Mouse (Mus musculus): ENCODE data around the gene Dph3. TPM values are rescaled to one million over a fixed set of nuclear protein-coding genes. Genes with fewer than 3 reads are reported as not detected.
"Not testable (repeated sequence)": the region's sequence is repeated elsewhere in the genome, so short reads cannot be mapped to it uniquely, and the experiment has no call there.

Dph3 gene
- 43.6 and 48.6 TPM in 2 replicates for polyA plus RNA-seq (2012; rRNA removed)

- TF ChIP-seq CTCF (IDR thresholded peaks at IDR 0.05; ENCODE audit: borderline replicate concordance, extremely low read depth, insufficient read depth, insufficient read length) (peak; percentile 52; the same call in 1 of the 2 replicates), POLR2A (IDR thresholded peaks at IDR 0.05; ENCODE audit: borderline replicate concordance, extremely low read depth, insufficient read depth, insufficient read length, poor library complexity, severe bottlenecking) (peak; percentile 1; the same call in 1 of the 2 replicates)
Measured at GRCm38 (mm10) chr14:32085486-32086201, at the start of gene Dph3. Gene Dph3, minus strand, starts transcription at chr14:32085729.

DNA sequence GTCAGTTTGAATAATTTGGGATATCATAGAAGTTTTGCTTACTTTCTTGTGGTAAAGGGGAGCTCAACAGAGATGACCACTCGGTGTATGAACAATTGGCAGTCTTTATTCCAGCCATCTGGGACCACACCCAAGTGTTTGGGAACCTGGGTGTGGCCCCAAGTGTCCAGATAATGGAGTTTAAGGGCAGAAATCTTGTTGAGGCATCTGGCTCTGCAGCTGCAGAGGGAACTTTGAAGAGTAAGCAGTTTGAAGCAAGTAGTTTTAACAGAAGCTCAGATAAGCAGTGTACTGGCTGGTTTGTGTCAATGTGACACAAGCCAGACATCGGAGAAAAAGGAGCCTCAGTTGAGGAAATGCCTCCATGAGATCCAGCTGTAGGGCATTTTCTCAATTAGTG, 48.8 kb upstream of the Dph3 start:
- no peak for TF ChIP-seq CTCF (IDR thresholded peaks at IDR 0.05; ENCODE audit: borderline replicate concordance, extremely low read depth, insufficient read depth, insufficient read length)
- TF ChIP-seq POLR2A (IDR thresholded peaks at IDR 0.05; ENCODE audit: borderline replicate concordance, extremely low read depth, insufficient read depth, insufficient read length, poor library complexity, severe bottlenecking) = no peak
- DNase-seq (ENCODE audit: low read depth) = no peak

More at GRCm38 (mm10) chr14:32085486-32086201, at the start of gene Dph3:
- peak; percentile 99 for DNase-seq (ENCODE audit: low read depth)

GRCm38 (mm10) chr14:32131836-32132235, 46.3 kb upstream of the Dph3 start:
- DNase-seq (ENCODE audit: low read depth) = no peak
- TF ChIP-seq CTCF (IDR thresholded peaks at IDR 0.05; ENCODE audit: borderline replicate concordance, extremely low read depth, insufficient read depth, insufficient read length) (no peak), POLR2A (IDR thresholded peaks at IDR 0.05; ENCODE audit: borderline replicate concordance, extremely low read depth, insufficient read depth, insufficient read length, poor library complexity, severe bottlenecking) (no peak)

DNA sequence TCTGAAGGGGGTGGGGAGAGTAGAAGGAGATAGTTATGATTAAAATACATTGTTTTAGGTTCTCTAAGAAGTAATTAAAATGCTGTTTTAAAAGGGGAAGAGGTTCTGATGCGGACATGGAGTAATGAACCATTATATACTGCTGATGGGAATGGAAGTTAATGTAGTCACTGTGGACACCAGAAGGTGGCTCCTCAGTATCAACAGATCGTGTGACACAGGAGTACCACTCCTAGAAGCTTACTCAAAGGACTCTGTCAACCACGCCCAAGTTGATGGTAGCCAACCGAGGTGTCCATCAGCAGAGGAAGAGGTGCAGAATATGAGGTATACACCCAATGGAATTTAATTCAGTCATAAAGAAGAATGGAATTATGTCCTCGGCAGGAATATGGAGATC, 42.9 kb upstream of the Dph3 start:
- no peak for TF ChIP-seq POLR2A (IDR thresholded peaks at IDR 0.05; ENCODE audit: borderline replicate concordance, extremely low read depth, insufficient read depth, insufficient read length, poor library complexity, severe bottlenecking)
- no peak for TF ChIP-seq CTCF (IDR thresholded peaks at IDR 0.05; ENCODE audit: borderline replicate concordance, extremely low read depth, insufficient read depth, insufficient read length)

GRCm38 (mm10) chr14:32125256-32125655, 39.7 kb upstream of the Dph3 start:
- DNase-seq (ENCODE audit: low read depth) = not testable (repeated sequence)

More for the DNA sequence above, 42.9 kb upstream of the Dph3 start:
- DNase-seq (ENCODE audit: low read depth) = no peak

DNA sequence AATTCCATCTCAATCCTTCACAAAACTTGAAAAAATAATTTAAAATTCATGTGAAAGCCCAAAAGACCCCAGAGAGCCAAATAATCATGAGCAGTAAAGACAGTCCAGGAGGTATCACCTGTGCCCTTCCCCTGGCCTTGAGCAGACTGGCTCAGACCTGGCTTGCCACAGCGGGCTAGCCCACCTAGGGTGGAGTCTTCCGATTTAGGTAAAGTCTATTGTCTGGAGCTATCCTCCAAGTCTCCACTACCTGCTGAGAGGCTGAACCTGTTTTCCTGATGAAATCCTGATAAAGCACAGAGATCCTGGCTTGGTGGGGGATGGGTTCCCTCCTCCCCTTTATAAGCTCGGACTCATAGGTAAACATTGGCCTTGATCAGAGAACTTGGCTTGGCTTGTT, 38.7 kb upstream of the Dph3 start:
- no peak for TF ChIP-seq POLR2A (IDR thresholded peaks at IDR 0.05; ENCODE audit: borderline replicate concordance, extremely low read depth, insufficient read depth, insufficient read length, poor library complexity, severe bottlenecking)
- no peak for TF ChIP-seq CTCF (IDR thresholded peaks at IDR 0.05; ENCODE audit: borderline replicate concordance, extremely low read depth, insufficient read depth, insufficient read length)

DNA sequence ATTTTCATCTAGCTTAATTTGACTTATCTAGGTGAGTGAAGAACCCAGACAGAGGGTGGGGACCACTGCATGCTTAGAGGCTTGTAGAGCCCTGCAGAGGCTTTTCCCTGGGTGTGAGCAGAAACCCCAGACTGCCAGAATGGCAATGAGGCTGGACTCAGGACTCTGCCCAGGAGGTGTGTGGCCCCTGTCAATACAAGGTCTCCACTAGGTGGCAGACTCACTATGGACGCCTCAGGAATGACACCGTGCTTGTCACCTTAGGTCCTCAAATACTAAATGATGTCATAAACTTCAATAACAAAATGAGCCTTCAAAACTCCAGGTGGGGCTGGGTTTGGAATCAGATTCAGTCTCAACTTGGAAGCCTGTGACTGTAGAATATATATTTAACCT, 36.4 kb upstream of the Dph3 start:
- no peak for DNase-seq (ENCODE audit: low read depth)
- TF ChIP-seq POLR2A (IDR thresholded peaks at IDR 0.05; ENCODE audit: borderline replicate concordance, extremely low read depth, insufficient read depth, insufficient read length, poor library complexity, severe bottlenecking) (no peak), CTCF (IDR thresholded peaks at IDR 0.05; ENCODE audit: borderline replicate concordance, extremely low read depth, insufficient read depth, insufficient read length) (peak; percentile 27; the same call in 1 of the 2 replicates)

More for the DNA sequence above, 38.7 kb upstream of the Dph3 start:
- DNase-seq (ENCODE audit: low read depth) = no peak

GRCm38 (mm10) chr14:32120940-32121919, 35.7 kb upstream of the Dph3 start:
- TF ChIP-seq CTCF (IDR thresholded peaks at IDR 0.05; ENCODE audit: borderline replicate concordance, extremely low read depth, insufficient read depth, insufficient read length) = no peak
- TF ChIP-seq POLR2A (IDR thresholded peaks at IDR 0.05; ENCODE audit: borderline replicate concordance, extremely low read depth, insufficient read depth, insufficient read length, poor library complexity, severe bottlenecking) = no peak
- DNase-seq (ENCODE audit: low read depth) = no peak

DNA sequence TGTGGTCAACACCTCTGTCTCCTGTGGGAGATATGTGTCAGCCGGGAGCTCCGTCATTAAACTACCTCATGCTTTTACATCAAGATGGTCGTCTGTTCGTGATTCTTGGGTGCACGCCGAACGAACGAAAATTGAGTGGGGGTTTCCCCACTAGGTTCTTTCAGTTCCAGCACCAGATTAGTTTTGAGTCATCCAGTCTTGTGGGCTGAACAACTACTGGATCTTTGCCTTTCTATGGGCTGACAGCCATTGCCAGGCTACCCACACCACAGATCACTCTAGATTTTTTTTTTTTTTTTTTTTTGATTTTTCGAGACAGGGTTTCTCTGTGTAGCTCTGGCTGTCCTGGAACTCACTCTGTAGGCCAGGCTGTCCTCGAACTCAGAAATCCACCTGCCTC, 26.6 kb upstream of the Dph3 start:
- not testable (repeated sequence) for DNase-seq (ENCODE audit: low read depth)

DNA sequence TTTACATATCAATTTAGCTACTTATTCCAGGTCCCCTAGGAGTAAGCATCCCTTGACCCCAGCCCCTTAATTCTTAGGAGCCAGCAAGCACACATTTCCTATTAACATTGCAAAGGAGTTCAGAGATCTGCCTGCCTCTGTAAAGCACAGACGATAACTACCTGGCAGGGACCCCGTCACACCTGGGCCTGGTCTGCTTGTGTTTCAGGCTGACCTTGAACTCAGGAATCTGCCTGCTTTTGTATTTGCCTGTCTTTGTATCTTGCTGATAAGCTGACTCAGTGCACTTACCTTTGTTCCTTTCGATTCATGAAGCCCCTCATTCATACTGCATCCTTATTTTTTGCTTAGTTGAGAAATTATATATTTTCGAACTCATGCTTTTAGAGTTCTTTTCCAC, 21.4 kb upstream of the Dph3 start:
- DNase-seq (ENCODE audit: low read depth) = no peak
- no peak for TF ChIP-seq POLR2A (IDR thresholded peaks at IDR 0.05; ENCODE audit: borderline replicate concordance, extremely low read depth, insufficient read depth, insufficient read length, poor library complexity, severe bottlenecking)
- no peak for TF ChIP-seq CTCF (IDR thresholded peaks at IDR 0.05; ENCODE audit: borderline replicate concordance, extremely low read depth, insufficient read depth, insufficient read length)

- no peak for TF ChIP-seq CTCF (IDR thresholded peaks at IDR 0.05; ENCODE audit: borderline replicate concordance, extremely low read depth, insufficient read depth, insufficient read length)
- no peak for TF ChIP-seq POLR2A (IDR thresholded peaks at IDR 0.05; ENCODE audit: borderline replicate concordance, extremely low read depth, insufficient read depth, insufficient read length, poor library complexity, severe bottlenecking)
- DNase-seq (ENCODE audit: low read depth) = no peak
Measured at GRCm38 (mm10) chr14:32105663-32106062, 20.1 kb upstream of the Dph3 start.

DNA sequence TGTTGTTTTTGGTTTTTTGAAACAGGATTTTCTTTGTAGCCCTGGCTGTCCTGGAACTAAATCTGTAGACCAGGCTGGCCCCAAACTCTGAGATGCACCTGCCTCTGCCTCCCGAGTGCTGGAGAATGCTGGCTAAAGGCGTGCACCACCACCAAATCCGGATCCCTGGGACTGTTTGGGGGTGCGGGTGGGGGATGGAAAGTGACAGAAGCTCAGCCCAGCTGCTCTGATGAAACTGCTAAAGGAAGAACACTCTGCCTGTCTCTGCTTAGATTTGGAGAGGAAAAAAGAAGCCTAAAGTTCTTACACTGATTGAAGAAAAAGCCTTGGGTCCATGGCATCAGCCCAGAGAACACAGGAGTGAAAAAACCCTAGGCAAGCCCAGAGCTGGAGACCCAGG, 18.0 kb upstream of the Dph3 start:
- no peak for TF ChIP-seq POLR2A (IDR thresholded peaks at IDR 0.05; ENCODE audit: borderline replicate concordance, extremely low read depth, insufficient read depth, insufficient read length, poor library complexity, severe bottlenecking)
- no peak for TF ChIP-seq CTCF (IDR thresholded peaks at IDR 0.05; ENCODE audit: borderline replicate concordance, extremely low read depth, insufficient read depth, insufficient read length)
- no peak for DNase-seq (ENCODE audit: low read depth)

Data from brain, embryonic 14.5 days (tissue).